Mouse (Mus musculus) brain, adult 2 months (tissue): Measurements from ENCODE around the gene Mapk3.
"Not testable (repeated sequence)": the region's sequence is repeated elsewhere in the genome, so short reads cannot be mapped to it uniquely, and the experiment has no call there.

Experiments
- DNase-seq: peaks from one replicate; pipeline ENCODE4 v3.0.0; 2011; ENCODE audit warnings: low read depth, low spot score

Mapk3 gene

GRCm38 (mm10) chr7:126759050-126759671 is at the start of gene Mapk3:
Gene Mapk3 (plus strand): TSS chr7:126759601.
- DNase-seq: peak; percentile 95

- no peak for DNase-seq
Measured at GRCm38 (mm10) chr7:126710266-126710665, 49.1 kb upstream of the Mapk3 start.

- DNase-seq: no peak
Measured at GRCm38 (mm10) chr7:126711910-126712309, 47.5 kb upstream of the Mapk3 start.

GRCm38 (mm10) chr7:126715679-126716078 is 43.7 kb upstream of the Mapk3 start:
- DNase-seq: no peak

- DNase-seq: no peak
Measured at GRCm38 (mm10) chr7:126717566-126717965, 41.8 kb upstream of the Mapk3 start.

- DNase-seq: peak; percentile 60
Measured at GRCm38 (mm10) chr7:126718787-126719337, 40.5 kb upstream of the Mapk3 start.

- no peak for DNase-seq
Measured at GRCm38 (mm10) chr7:126721635-126722034, 37.8 kb upstream of the Mapk3 start.

GRCm38 (mm10) chr7:126725077-126725476 is 34.3 kb upstream of the Mapk3 start:
- no peak for DNase-seq

GRCm38 (mm10) chr7:126725667-126726066 is 33.7 kb upstream of the Mapk3 start:
- DNase-seq: no peak

- DNase-seq: not testable (repeated sequence)
Measured at GRCm38 (mm10) chr7:126730256-126730789, 29.1 kb upstream of the Mapk3 start.

GRCm38 (mm10) chr7:126736122-126736521 is 23.3 kb upstream of the Mapk3 start:
- DNase-seq: no peak

GRCm38 (mm10) chr7:126739551-126739950 is 19.9 kb upstream of the Mapk3 start:
- DNase-seq: peak; percentile 82

- DNase-seq: no peak
Measured at GRCm38 (mm10) chr7:126740132-126740735, 19.2 kb upstream of the Mapk3 start.

GRCm38 (mm10) chr7:126740977-126741376 is 18.4 kb upstream of the Mapk3 start:
- DNase-seq: no peak

- no peak for DNase-seq
Measured at GRCm38 (mm10) chr7:126741452-126741851, 17.9 kb upstream of the Mapk3 start.

- peak; percentile 40 for DNase-seq
Measured at GRCm38 (mm10) chr7:126741964-126742482, 17.4 kb upstream of the Mapk3 start.

- peak; percentile 74 for DNase-seq
Measured at GRCm38 (mm10) chr7:126746066-126746465, 13.3 kb upstream of the Mapk3 start.

GRCm38 (mm10) chr7:126746798-126747197 is 12.6 kb upstream of the Mapk3 start:
- peak; percentile 46 for DNase-seq

GRCm38 (mm10) chr7:126748824-126749223 is 10.6 kb upstream of the Mapk3 start:
- no peak for DNase-seq

GRCm38 (mm10) chr7:126749582-126750343 is 9.6 kb upstream of the Mapk3 start:
- DNase-seq: no peak

GRCm38 (mm10) chr7:126754866-126755265 is 4.5 kb upstream of the Mapk3 start:
- DNase-seq: peak; percentile 90

- DNase-seq: no peak
Measured at GRCm38 (mm10) chr7:126758539-126758938, 862 bp upstream of the Mapk3 start.
